Mouse (Mus musculus) cerebellum, adult 9-10 months (tissue): ENCODE measurements around the gene Gapdh.

Experiments
- DNase-seq: peaks from one replicate; pipeline ENCODE4 v3.0.0; 2022

Gene Gapdh

DNA sequence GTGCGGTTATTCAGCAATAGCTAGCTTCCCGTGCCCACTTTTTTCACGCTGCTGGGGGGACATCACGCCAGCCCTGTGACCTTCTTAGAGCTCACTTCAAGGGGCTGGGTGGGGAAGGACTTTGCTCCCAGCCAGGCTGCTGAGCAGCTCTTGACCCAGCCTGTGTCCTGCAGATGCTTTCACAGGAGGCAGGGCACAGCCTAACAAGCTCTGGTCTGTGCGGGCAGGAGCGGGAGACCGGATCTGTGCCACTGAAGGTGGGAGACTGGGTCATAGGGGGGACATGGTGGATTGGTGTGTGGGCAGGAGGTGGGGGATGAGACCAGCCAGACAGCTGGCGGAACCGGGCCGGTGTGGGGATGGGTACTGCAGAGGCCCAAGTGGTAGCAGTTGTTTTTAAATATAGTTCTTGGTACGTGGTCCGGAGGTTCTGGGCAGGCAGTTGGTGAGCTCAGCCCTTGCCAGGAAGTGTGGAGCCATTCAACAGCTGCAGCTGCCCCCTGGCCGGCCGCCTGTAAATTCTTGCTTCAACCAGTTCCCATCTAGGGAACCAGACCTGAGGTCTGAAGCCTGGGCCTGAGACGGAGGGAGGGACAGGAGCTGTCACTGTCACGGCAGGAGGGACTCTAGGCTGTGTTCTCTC lies 17.2 kb downstream of the Gapdh start:
- peak; percentile 58 for DNase-seq

DNA sequence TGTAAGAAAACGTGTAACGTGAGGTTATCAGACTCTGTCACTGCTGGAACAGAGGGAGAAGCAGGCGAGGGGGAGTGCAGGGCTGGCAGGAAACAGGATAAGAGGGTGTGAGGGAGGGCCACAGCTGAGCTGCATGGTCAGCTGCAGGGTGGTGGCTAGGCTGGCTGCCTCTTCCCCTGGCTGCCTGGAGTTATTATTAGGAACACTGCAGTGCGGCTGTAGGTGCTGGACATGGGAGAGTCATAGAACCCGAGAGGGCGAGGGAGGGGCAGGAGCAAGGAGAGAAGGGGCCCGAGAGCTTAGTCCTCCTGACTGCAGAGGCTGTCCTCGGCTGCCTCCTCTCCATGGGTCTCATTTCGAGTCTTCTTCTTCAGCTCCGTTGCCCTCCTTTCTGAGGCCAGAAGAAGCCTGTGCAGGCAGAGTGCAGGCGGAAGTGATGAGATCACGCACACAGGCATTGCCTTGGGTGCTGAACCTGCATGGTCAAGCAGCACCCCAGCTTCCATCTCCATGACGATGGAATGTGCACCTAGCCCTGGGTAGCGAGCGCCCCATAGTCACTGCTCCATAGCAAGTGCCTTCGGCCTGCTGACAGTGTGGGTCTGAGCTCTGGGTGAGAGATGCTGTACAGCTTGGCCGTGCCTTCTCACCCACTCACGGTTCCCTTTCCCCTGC lies 17.9 kb downstream of the Gapdh start:
- DNase-seq, result peak; percentile 67

DNA sequence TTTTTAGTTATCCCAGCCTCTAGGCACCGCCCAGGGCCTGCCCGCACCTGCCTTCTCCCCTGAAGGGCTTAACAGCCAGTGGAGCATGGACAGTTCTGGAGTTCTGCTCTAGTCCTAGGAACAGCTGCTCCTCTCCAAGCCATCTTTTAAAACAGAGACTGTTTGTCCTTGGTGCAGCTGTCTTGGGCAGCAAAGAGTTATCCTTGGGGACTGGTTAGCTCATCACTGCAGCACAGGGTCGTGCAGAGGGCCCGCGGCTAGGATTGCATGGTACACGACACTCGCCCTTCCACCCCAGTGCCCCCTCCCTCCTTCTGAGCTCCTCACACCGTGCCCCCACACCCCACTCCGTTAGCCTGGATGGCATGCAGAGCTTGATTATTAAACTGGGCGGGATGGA lies 18.9 kb downstream of the Gapdh start:
- DNase-seq, result no peak

DNA sequence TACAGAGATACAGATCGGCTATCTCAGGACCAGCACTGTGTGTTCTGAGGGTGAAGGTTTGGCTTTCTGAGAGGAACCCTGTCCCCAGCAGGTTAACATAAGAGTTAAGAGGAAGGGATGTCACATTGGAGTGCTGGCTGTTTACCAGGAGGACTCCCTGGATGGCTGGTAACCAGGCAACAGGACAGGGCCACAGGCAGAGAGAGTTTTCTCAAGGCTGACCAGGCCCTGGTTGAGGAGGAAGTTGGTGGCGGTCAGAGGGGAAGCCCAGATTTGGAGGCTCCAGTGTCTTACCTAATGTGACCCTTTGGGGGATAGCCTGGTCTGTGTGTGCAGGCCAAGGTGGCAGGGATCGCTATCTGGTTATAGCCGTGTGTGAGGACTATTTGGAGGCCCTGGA lies 19.5 kb downstream of the Gapdh start:
- DNase-seq, result peak; percentile 67

DNA sequence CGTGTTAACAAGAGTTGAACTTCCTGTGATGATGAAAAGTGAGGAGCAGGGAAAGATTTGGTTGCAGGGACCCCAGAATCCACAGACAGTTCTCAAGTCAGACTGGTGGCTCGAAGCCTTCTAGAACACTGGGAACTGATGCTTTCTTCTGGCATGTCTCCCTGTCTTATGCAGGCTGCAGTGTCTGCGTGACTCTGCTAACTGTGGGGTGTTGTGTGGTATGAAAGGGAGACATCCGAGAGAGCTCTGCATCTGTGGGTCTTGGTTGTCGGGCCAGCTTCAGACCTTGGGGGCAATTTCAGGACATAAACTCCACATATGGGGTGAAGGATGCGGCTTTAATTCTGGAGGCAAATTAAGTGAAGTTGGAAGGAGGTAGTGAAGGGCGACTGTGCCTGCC lies 20.1 kb downstream of the Gapdh start:
- DNase-seq, result peak; percentile 52

DNA sequence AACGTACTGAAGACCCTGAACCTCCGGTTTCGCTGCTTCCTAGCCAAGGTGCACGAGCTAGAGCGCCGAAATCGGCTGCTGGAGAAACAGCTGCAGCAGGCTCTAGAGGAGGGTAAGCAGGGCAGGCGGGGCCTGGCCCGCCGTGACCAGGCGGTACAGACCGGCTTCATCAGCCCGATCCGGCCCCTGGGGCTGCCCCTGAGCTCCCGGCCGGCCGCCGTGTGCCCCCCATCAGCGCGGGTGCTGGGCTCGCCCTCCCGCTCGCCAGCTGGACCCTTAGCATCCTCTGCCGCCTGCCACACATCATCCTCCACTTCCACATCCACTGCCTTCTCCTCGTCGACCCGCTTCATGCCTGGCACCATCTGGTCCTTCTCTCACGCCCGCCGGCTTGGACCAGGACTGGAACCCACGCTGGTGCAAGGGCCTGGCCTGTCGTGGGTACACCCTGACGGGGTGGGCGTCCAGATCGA lies 20.8 kb downstream of the Gapdh start:
- peak; percentile 60 for DNase-seq

DNA sequence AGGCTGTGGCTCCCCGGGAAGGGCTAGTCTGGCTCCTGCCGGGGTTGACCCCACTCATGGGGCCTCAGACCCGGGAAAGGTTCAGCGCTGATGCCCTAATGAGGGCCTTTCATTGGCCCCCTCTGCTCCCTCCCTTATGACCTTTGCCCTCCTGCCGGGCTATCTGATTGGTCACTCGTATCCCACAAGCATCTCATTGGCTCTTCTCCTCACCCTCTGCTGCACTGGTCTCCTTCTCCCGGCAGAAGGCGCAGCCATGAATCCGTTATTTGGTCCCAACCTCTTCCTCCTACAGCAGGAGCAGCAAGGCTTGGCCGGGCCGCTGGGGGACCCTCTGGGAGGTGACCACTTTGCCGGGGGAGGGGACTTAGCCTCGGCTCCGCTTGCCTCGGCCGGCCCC lies 21.3 kb downstream of the Gapdh start, which contains the start of gene Iffo1:
TSS of gene Iffo1 (plus strand) at position 241 of the 400 bp plus-strand sequence.
- DNase-seq, result peak; percentile 97

DNA sequence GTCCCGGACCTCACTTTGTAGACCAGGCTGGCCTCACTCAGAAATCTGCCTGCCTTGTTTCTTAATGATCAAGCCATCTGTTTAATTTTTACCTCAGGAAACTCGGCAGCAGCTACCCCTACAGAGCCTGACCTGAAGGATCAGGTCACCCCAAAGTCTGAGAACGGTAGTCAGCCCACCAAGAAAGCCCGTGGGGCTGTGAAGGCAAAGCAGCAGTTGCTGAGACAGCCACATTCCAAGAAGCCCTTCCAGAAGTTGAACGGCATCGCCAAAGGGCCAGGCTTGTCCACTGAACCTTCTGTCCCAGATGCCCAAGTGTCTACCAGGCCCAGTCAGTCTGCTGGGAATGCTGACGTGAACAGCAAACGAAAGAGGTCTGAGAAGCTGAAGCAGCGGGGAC lies 22.4 kb downstream of the Gapdh start:
- no peak for DNase-seq

DNA sequence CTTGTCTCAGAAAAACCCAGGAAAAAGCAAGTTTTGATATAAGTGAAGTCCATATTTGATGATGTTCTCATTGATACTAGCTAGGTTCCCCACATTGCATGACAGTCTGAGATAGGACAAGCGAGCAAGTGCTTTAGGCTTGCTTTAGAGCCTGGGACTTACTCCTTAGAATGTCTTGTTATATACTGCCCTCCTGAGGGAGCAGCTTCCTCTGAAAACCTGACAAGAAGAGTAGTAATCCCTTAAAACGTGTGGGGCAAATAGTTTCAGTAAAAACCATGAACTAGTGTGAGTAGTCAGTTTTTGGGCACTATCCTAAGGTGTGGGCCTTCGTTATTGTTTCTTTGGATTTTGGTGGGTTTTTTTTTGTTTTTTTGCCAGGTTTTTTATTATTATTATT lies 23.1 kb downstream of the Gapdh start:
- DNase-seq, result no peak

DNA sequence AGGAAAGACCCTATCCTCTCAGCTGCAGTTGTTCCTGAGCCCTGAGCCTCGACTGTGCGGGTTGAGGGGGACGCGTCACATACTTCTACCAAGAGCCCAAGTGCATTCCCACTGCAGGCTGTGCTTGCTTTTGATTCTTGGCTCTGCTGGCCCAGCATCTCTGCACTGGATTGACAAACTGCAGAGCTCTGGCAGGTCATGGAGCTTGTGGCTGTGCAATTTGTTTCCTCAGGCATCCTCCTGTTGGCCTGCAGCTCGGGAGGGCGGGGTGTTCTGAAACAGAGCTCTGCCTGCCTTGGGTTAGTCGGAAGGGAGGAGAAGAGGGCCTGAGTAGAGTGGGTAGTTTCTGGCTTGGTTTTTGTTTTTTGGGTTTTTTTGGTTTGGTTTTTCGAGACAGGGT lies 23.8 kb downstream of the Gapdh start:
- DNase-seq, result no peak

DNA sequence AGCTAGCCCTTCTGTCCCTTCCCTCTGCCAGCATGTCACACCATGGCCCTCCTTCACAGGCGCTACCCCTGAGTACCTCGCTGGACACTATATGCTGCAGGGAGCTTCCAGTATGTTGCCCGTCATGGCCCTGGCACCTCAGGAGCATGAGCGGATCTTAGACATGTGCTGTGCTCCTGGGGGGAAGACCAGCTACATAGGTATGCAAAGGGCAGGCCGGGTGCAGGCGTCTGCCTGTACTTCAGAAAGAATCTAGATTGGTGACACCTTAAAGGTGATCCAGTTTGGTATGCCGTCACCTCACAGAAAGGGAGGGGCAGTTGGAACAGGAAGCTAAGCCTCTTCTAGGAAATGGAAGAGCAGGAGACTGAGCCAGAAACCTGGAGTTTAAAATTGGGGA lies 26.5 kb downstream of the Gapdh start:
- DNase-seq, result no peak

DNA sequence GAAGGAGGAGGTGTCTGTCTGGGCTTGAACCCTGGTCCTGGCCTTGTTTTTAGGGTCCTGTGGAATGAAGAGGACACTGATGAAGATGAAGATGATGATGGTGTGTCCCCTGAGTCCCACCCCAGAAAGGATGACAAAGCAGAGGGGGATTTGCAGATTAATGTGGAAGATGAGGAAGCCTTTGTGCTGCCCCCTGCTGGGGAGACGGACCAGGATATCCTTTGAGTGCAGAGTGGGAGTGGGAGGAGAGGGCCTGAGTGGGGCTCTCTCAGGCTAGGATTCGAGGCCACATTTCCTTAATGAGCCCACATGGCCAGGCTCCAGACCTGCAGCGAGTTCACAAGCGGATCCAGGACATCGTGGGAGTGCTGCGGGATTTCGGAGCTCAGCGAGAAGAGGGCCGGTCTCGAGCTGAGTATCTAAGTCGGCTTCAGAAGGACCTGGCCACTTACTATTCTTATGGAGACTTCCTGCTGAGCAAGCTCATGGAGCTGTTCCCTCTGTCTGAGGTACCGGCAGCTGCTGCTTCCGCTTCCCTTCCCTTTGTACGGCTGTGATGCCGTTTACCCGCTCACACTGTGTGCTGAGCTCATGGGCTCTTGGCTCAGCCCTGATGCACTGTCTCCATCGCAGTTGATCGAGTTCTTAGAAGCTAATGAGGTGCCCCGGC lies 29.1 kb downstream of the Gapdh start:
- no peak for DNase-seq

DNA sequence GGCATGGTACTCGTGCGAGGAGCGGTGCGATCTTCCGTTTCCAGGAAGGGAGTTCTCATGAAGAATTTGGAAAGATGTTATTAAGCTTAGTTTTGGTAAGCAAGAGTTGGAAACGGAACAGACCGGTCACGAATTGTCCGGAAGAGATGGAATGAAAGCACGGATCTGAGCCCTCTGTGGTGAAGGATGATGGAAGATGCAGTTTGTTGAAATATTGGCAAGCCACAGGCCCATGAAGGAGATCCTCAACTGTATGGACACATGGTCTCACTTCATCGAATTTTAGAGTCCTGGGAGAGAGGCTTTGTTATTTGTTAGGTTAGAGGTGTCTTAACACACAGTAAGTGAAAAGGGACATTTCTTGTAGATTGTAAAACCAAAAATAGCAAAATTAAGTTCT lies 33.8 kb downstream of the Gapdh start:
- no peak for DNase-seq

DNA sequence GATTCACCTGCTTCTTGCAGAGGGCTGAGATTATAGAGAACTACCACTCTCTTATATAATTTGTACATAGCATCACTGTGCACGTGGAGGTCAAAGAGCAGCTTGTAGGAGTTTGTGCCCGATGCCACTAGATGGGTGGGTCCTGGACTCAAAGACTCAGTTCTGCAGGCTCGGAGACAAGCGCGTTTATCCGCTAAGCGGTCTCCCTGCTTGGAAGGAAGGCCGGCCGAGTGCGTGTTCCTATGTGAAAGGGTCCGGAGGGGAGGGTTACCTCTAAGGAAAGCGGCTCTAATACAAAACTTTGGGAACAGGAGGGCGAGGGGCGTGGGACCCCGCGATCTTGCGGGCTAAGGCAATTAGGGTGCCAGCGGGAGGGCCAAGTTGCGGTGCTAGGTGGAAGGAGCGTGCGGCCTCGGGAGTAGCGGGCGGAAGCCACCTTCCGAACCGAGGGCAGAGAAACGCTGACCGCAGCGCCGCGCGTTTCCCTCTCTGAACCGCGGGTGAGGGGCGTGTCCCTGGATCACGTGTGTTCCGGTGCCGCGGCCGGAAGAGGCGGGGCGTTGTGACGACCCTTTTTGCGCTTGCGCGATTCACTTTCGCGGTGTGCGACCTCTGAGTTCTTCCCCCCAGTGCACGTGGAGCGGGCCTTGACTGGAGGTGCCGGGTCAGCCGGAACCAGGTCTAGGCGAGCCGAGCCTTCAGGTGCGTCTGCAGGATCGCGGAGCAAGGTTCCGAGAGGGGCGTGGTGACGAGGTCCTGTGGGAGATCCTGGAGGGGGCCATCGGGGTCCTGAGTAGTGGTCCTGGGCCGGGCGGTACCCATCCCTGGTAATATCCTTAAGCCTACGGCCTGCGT lies 34.7 kb downstream of the Gapdh start, which contains the start of gene Nop2:
TSS of gene Nop2 (plus strand) at position 608 of the 855 bp plus-strand sequence.
- peak; percentile 80 for DNase-seq

DNA sequence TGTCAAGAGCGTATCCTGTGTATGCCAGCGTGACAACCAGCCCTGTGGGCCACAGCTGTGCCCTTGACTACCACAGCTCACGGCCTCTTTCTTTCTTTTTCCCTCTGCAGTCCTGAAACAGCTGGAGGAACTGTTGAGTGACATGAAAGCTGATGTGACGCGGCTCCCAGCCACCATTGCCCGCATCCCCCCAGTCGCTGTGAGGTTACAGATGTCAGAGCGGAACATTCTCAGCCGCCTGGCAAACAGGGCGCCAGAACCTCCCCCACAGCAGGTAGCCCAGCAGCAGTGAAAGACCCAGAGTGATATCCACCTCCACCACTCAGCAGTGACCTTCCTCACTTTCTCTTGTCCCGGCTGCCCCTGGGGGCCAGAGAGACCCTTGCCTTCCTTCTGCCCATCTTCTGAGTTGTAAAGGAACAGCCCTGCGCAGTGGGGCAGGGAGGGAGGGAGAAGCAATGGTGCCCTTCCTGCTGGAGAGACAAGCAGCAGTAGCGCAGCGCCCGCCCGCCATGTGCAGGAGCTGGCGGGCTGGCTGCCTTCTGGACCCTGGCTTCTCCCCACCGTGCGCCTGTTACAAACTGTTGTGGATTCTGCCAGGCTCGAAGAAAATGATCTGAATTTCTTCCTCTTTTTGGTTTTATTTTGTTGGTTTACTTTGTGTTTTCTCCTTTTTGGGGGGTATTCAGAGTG lies 36.4 kb downstream of the Gapdh start:
- DNase-seq, result no peak

DNA sequence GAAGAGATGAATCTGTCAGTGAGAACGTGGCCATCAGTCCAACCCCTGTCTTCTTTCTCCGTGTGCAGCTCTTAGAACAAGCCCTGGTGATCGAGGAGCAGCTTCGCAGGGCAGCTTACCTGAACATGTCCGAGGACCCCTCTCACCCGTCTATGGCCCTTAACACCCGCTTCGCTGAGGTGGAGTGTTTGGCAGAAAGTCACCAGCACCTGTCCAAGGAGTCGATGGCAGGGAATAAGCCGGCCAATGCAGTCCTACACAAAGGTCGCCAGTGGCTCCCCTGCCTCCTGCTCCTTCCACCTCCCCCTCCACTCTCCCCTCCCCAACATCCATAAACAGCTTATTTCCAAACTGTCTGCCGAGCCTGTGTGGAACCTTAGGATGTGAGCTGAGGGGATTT lies 37.5 kb downstream of the Gapdh start:
- no peak for DNase-seq

DNA sequence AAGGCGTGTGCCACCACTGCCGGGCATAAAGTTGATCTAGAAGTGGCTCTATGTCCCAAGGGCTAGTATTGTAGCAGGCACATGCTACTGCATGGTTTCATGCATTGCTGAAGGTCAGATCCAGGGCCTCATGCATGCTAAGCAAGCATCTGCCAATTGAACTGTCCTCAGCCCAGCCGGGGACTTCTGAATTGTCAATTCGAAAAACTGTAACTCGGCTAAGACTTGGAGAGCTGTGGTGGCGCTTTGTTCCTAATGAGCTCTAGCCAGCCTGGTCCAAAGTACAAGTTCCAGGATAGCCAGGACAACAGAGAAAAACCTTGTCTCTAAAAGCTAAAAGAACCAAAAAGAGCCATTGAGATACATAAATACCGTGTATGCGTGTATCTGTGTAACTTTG lies 46.9 kb downstream of the Gapdh start:
- no peak for DNase-seq

DNA sequence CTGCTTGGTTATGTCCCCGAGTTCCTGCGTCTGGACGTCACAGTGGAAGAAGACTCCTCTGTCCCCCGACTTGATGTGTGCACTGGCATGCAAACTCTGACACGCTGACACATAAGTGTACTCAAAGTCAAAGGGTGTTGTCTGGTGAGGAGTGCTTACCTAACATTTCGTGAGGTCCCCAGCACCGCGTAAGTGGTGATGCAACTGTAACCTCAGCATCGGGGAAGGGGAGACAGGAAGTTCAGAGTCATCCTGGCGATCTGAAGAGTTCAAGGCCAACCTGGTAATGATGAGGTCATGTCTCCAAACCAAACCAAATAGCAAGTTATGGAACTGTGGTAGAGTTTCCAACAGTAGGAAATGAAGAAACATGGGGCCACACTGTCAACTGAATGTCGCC lies 53.7 kb downstream of the Gapdh start:
- DNase-seq, result no peak
